Mouse (Mus musculus): ENCODE data around the gene Utp15. TPM values are rescaled to one million over a fixed set of nuclear protein-coding genes. Genes with fewer than 3 reads are reported as not detected.

The Utp15 gene
- total RNA-seq, 2 experiments from 2014 or later: 19.5 to 21.2 TPM

- intact Hi-C loops (cut with DNase I): loop anchor here (5.0 kb wide), 1 partner anchor 54 kb away; the partner anchor contains the start of gene Btf3
- no peak for DNase-seq (ENCODE audit: low spot score in 2 of 2)
Measured at GRCm38 (mm10) chr13:98263458-98263987, 682 bp upstream of the Utp15 start.

GRCm38 (mm10) chr13:98254921-98255320, 7.9 kb downstream of the Utp15 start:
- intact Hi-C loops (cut with DNase I): no loop called here

GRCm38 (mm10) chr13:98249594-98249993, 13.2 kb downstream of the Utp15 start:
- no peak for DNase-seq (ENCODE audit: low spot score in 2 of 2)
- intact Hi-C loops (cut with DNase I): loop anchor here (10.0 kb wide), 1 partner anchor 1015 kb away; no protein-coding TSS in a partner anchor

More at GRCm38 (mm10) chr13:98254921-98255320, 7.9 kb downstream of the Utp15 start:
- DNase-seq (ENCODE audit: low spot score in 2 of 2): peak; percentile 54 to 68

- intact Hi-C loops (cut with DNase I): loop anchor here (10.0 kb wide), 1 partner anchor 1011 kb away; no protein-coding TSS in a partner anchor
- DNase-seq (ENCODE audit: low spot score in 2 of 2): no peak
Measured at GRCm38 (mm10) chr13:98245386-98245785, 17.5 kb downstream of the Utp15 start.

- no peak for DNase-seq (ENCODE audit: low spot score in 2 of 2)
- intact Hi-C loops (cut with DNase I): loop anchor here (10.0 kb wide), 1 partner anchor 1010 kb away; no protein-coding TSS in a partner anchor
Measured at GRCm38 (mm10) chr13:98244571-98245350, 18.1 kb downstream of the Utp15 start.

GRCm38 (mm10) chr13:98241531-98242282, 21.1 kb downstream of the Utp15 start:
- no peak for DNase-seq (ENCODE audit: low spot score in 2 of 2)
- intact Hi-C loops (cut with DNase I): loop anchor here (10.0 kb wide), 1 partner anchor 1007 kb away; no protein-coding TSS in a partner anchor

GRCm38 (mm10) chr13:98239978-98240641, 22.7 kb downstream of the Utp15 start:
- peak; percentile 68 to 75 for DNase-seq (ENCODE audit: low spot score in 2 of 2)
- intact Hi-C loops (cut with DNase I): loop anchor here (1.0 to 10.0 kb wide), 2 partner anchors 209 to 1005 kb away; no protein-coding TSS in a partner anchor

GRCm38 (mm10) chr13:98235451-98235850, 27.4 kb downstream of the Utp15 start:
- intact Hi-C loops (cut with DNase I): no loop called here
- DNase-seq (ENCODE audit: low spot score in 2 of 2): no peak

GRCm38 (mm10) chr13:98230511-98230910, 32.3 kb downstream of the Utp15 start:
- DNase-seq (ENCODE audit: low spot score in 2 of 2): no peak
- intact Hi-C loops (cut with DNase I): no loop called here

GRCm38 (mm10) chr13:98226225-98226624, 36.6 kb downstream of the Utp15 start:
- DNase-seq (ENCODE audit: low spot score in 2 of 2): no peak
- intact Hi-C loops (cut with DNase I): no loop called here

- no peak for DNase-seq (ENCODE audit: low spot score in 2 of 2)
- intact Hi-C loops (cut with DNase I): loop anchor here (1.0 kb wide), 1 partner anchor 192 kb away; no protein-coding TSS in a partner anchor
Measured at GRCm38 (mm10) chr13:98222848-98223247, 40.0 kb downstream of the Utp15 start.

- no peak for DNase-seq (ENCODE audit: low spot score in 2 of 2)
- intact Hi-C loops (cut with DNase I): no loop called here
Measured at GRCm38 (mm10) chr13:98210137-98210536, 52.7 kb downstream of the Utp15 start.

GRCm38 (mm10) chr13:98208842-98209241, 54.0 kb downstream of the Utp15 start:
- intact Hi-C loops (cut with DNase I): no loop called here
- no peak for DNase-seq (ENCODE audit: low spot score in 2 of 2)

GRCm38 (mm10) chr13:98206546-98206870, 56.3 kb downstream of the Utp15 start:
- no peak for DNase-seq (ENCODE audit: low spot score in 2 of 2)
- intact Hi-C loops (cut with DNase I): no loop called here

- intact Hi-C loops (cut with DNase I): no loop called here
- peak; percentile 49 to 57 for DNase-seq (ENCODE audit: low spot score in 2 of 2)
Measured at GRCm38 (mm10) chr13:98205771-98206545, 56.9 kb downstream of the Utp15 start, which contains the start of gene Arhgef28. Arhgef28 (minus strand) TSS chr13:98206439.

GRCm38 (mm10) chr13:98205111-98205510, 57.7 kb downstream of the Utp15 start:
- intact Hi-C loops (cut with DNase I): no loop called here
- no peak for DNase-seq (ENCODE audit: low spot score in 2 of 2)

GRCm38 (mm10) chr13:98204371-98204770, 58.5 kb downstream of the Utp15 start:
- intact Hi-C loops (cut with DNase I): no loop called here

GRCm38 (mm10) chr13:98201436-98201835, 61.4 kb downstream of the Utp15 start:
- intact Hi-C loops (cut with DNase I): no loop called here
- DNase-seq (ENCODE audit: low spot score in 2 of 2): no peak

More at GRCm38 (mm10) chr13:98204371-98204770, 58.5 kb downstream of the Utp15 start:
- no peak for DNase-seq (ENCODE audit: low spot score in 2 of 2)

Data from left cerebral cortex, postnatal 36 days (tissue).